Mouse (Mus musculus) kidney, embryonic 15.5 days (tissue): ENCODE data around the gene Prmt9. TPM values are rescaled to one million over a fixed set of nuclear protein-coding genes. Genes with fewer than 3 reads are reported as not detected.

ENCODE experiments used
- ATAC-seq: fragments of 200-750 bp; cut with Nextera tagmentation; replicated peaks from 2 replicates; pipeline ENCODE4 v1.8.0; 2017; ENCODE audit warnings: moderate TSS enrichment; ENCODE audit not compliant: low FRiP score
- H3K27ac ChIP-seq: fragments of 300-500 bp; sonication (generic); 2 replicates; pipeline ENCODE4 v1.5.1; 2015; ENCODE audit warnings: mild to moderate bottlenecking, inconsistent platforms
- H3K27me3 ChIP-seq: fragments of 300-500 bp; sonication (generic); 2 replicates; pipeline ENCODE4 v1.6.1; 2015; ENCODE audit warnings: inconsistent platforms
- H3K36me3 ChIP-seq: fragments of 300-500 bp; sonication (generic); 2 replicates; pipeline ENCODE4 v1.6.1; 2015; ENCODE audit warnings: inconsistent platforms
- H3K4me1 ChIP-seq: fragments of 300-500 bp; sonication (generic); 2 replicates; pipeline ENCODE4 v1.6.1; 2015; ENCODE audit warnings: inconsistent platforms
- H3K4me2 ChIP-seq: fragments of 300-500 bp; sonication (generic); 2 replicates; pipeline ENCODE4 v1.6.1; 2015; ENCODE audit warnings: moderate library complexity, mild to moderate bottlenecking, inconsistent platforms
- H3K4me3 ChIP-seq: fragments of 300-500 bp; sonication (generic); replicated peaks from 2 replicates; pipeline ENCODE4 v1.5.1; 2015; ENCODE audit warnings: mild to moderate bottlenecking, inconsistent platforms
- H3K9ac ChIP-seq: fragments of 300-500 bp; sonication (generic); 2 replicates; pipeline ENCODE4 v1.6.1; 2015; ENCODE audit warnings: mild to moderate bottlenecking, inconsistent platforms
- H3K9me3 ChIP-seq: fragments of 300-500 bp; sonication (generic); replicated peaks from 2 replicates; pipeline ENCODE4 v1.6.1; 2016; ENCODE audit warnings: inconsistent platforms
- WGBS: fragments of 180-500 bp; shearing (Covaris S2); methylation state at CpG from one replicate; pipeline ENCODE4 v1.1.7; 2015; ENCODE audit warnings: mixed read lengths; 5-methylcytosine and 5-hydroxymethylcytosine counted together
- polyA plus RNA-seq: library from polyadenylated mRNA; unstranded; fragments of >200 nt; fragmentation: Nextera tagmentation; extraction: Ambion mirVana; gene quantifications from 2 replicates; pipeline ENCODE4 v1.2.1, GENCODE M21; 2015

The Prmt9 gene
- polyA plus RNA-seq, 1 experiment from 2014 or later, result 19.6 TPM

DNA sequence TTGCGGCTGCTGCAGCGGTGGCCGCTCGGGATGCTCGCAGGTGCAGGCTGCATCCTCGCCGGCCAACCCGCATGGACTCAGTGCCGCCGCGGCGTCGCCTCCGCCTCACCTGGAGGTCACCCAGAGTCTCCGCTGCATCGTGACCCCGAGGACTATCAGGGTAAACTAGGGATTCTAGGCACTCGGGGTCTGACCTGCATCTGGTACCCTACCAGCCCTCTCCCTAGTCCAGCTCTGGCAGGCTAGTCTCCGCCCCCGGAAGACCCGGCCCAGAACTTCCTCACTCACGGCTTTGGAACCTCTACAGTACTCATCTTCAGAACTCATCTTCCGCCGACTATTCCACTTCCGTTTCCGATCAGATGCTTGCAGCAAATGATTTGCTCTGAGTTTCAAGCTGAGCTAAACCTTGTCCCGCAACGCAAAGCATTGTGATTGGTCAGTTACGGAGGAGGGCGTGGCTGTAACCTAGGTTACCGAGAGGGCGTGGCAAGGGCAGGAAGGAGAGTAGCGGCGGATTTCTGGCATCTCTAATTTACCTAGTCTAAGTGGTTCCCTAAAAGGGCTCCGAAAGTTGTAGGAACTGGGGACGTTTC, 61.3 kb downstream of the Prmt9 start, which contains the start of gene Tmem184c:
TSS of gene Tmem184c (minus strand) at position 325 of the 596 bp plus-strand sequence.
- Histone ChIP-seq H3K36me3 (0 out of 2 replicates have a peak, but pooled peaks cover 4% of the 10 kb centered on the region), H3K4me2 (peak within 1 kb of the TSS; percentile 78), H3K27ac (peak within 1 kb of the TSS; percentile 81), H3K4me3 (peak within 1 kb of the TSS; percentile 92), H3K4me1 (peaks cover 13% of the 10 kb centered on the region; the same call in 1 of the 2 replicates), H3K9me3 (no peaks in the 10 kb centered on the region), H3K27me3 (no peaks in the 10 kb centered on the region), H3K9ac (peak within 1 kb of the TSS; percentile 65)
- under 1% methylated on average over 36 of the region's 36 CpGs for WGBS
- peak; percentile 99 for ATAC-seq

DNA sequence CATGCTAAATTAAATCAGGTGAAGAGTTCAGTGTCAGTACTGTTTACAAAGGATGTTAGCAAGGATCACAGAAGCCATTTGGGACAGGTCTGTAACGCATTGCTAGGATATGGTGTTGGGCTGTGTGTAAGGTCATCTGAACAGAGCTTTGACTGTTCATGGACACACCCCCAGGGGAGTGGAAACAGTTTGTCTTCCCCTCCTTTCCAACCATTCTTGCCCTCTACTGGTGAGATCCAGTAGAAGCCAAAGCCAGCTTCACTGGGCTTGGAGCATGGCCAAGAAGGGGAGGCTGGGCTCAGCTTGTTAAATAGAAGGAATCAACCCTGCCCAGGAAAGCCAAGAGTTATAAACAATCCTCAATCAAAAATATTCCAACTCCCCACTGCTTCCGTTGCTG, 68.7 kb downstream of the Prmt9 start:
- no peak overlapping the region for H3K4me2 ChIP-seq
- peaks cover 4% of the 10 kb centered on the region; the same call in 1 of the 2 replicates for H3K4me1 ChIP-seq
- H3K9ac ChIP-seq, result no peak overlapping the region
- no peaks in the 10 kb centered on the region for H3K9me3 ChIP-seq
- peak; percentile 52; the same call in 1 of the 2 replicates for ATAC-seq
- no peak overlapping the region for H3K4me3 ChIP-seq
- no peaks in the 10 kb centered on the region for H3K27me3 ChIP-seq
- no peak overlapping the region for H3K27ac ChIP-seq
- 39% methylated on average over 2 of the region's 2 CpGs for WGBS
- H3K36me3 ChIP-seq, result no peaks in the 10 kb centered on the region

DNA sequence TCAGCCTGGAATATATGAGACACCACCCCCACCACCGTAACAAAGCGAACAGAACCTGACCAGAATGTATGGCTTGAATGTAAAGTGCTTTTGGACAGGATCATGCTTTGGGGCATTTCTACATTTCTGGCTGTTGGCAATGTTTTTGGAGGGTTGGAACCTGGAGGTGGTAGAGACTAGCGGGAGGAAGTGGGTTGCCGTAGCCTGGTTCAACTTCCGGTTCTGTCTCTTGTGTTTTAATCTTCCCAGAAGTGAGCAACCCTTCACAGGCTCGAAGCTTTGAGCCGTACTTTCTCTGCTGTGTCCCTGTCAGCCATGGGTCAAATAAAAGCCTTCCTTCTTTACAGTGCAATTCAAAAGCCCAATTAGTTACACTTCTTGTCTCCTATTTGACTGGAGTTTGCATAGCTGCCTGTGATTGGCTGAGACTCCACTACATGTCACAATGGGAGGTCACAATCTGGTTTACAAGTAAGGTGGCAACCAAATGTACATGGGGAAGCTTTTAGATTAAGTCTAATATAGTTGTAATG, 74.5 kb downstream of the Prmt9 start:
- WGBS, result 89% methylated on average over 7 of the region's 7 CpGs
- no peak for ATAC-seq

DNA sequence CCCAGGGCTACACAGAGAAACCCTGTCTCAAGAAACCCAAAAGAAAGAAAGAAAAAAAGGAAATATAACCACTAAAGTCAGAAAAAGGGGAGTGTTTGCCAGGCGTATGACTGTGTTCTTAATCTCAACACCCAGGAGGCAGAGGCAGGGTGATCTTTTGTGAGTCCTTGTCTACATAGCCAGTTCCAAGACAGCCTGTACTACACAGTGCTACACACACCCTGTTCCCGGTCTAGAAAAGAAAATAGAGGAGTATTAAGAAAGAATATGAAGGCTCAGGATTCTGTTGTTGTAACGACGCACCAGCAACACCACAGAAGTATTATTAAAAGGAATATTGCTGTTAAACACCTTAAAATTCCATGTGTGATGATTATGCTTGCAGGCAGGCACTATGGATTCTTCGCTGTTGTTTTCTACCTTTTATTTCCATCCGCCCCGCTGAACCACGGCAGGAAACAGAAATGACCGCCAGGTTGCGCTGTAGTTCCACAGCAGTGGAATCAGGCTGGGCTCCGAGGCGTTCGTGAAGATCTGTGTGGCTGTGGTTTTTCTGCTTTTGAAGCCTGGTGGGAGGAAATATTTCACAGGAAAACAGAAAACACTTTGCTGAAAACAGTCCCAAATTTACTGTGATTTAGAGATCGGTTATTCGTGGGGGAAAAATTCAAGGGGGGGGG, 80.8 kb downstream of the Prmt9 start:
- H3K9me3 ChIP-seq, result no peaks in the 10 kb centered on the region
- H3K4me3 ChIP-seq, result no peak overlapping the region
- no peak overlapping the region for H3K9ac ChIP-seq
- H3K4me1 ChIP-seq, result peaks cover 2% of the 10 kb centered on the region; the same call in 1 of the 2 replicates
- WGBS, result 17% methylated on average over 15 of the region's 15 CpGs
- H3K36me3 ChIP-seq, result no peaks in the 10 kb centered on the region
- no peaks in the 10 kb centered on the region for H3K27me3 ChIP-seq
- H3K4me2 ChIP-seq, result no peak overlapping the region
- peak overlapping the region; percentile 41; the same call in 1 of the 2 replicates for H3K27ac ChIP-seq
- ATAC-seq, result peak; percentile 76

More for the DNA sequence above, 74.5 kb downstream of the Prmt9 start:
- H3K27me3 ChIP-seq, result no peaks in the 10 kb centered on the region
- H3K4me1 ChIP-seq, result no peaks in the 10 kb centered on the region
- no peak overlapping the region for H3K27ac ChIP-seq
- no peaks in the 10 kb centered on the region for H3K9me3 ChIP-seq
- no peak overlapping the region for H3K4me2 ChIP-seq
- H3K36me3 ChIP-seq, result no peaks in the 10 kb centered on the region
- H3K4me3 ChIP-seq, result no peak overlapping the region
- H3K9ac ChIP-seq, result no peak overlapping the region

DNA sequence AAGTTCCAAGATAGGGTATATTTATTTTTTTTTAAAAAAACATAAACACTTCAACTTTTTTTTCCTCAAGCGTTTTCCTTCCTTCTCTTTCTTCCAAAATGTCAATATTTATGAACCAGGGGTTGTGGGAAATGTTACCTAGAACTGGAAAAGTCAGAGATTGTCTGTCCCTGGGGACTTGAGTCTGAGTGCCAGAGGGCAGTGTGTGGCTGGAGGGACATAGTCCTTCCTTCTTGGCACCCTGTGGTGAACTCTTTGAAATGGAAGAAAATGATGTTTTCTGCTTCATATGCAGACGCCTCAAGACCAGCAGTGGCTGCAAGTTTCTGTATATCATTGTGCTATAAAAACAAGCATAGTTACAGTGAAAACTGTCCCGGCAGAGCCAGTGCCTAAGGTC, 81.5 kb downstream of the Prmt9 start:
- Histone ChIP-seq H3K36me3 (no peaks in the 10 kb centered on the region), H3K4me1 (peaks cover 2% of the 10 kb centered on the region; the same call in 1 of the 2 replicates), H3K4me3 (no peak overlapping the region), H3K9me3 (no peaks in the 10 kb centered on the region), H3K27me3 (no peaks in the 10 kb centered on the region), H3K27ac (peak overlapping the region; percentile 33; the same call in 1 of the 2 replicates), H3K9ac (no peak overlapping the region), H3K4me2 (no peak overlapping the region)
- 50% methylated on average over 3 of the region's 3 CpGs for WGBS
- 0 out of 2 replicates have a peak, but pooled peaks have one; percentile 36 for ATAC-seq

Other genes starting within 250 kb of the Prmt9 start
- 31.1 and 34.1 TPM in 2 replicates for gene Arhgap10, start 31.4 kb upstream of the Prmt9 start, polyA plus RNA-seq
- 37.3 and 38.5 TPM in 2 replicates for gene Tmem184c, start 61.3 kb downstream of the Prmt9 start, polyA plus RNA-seq
- gene Ednra, start 175.1 kb downstream of the Prmt9 start, polyA plus RNA-seq, result 27.8 and 30.5 TPM in 2 replicates